Mouse (Mus musculus) c-Kit-positive CD71-positive TER-119-negative erythroid progenitor cells, embryonic 14.5 days (primary cell): Measurements from ENCODE around the gene Gm4871.
"Not testable (repeated sequence)": the region's sequence is repeated elsewhere in the genome, so short reads cannot be mapped to it uniquely, and the experiment has no call there.

Source experiments
- DNase-seq: peaks from one replicate; pipeline ENCODE4 v3.0.0-alpha.2; 2013; ENCODE audit warnings: low read depth

Gene Gm4871

DNA sequence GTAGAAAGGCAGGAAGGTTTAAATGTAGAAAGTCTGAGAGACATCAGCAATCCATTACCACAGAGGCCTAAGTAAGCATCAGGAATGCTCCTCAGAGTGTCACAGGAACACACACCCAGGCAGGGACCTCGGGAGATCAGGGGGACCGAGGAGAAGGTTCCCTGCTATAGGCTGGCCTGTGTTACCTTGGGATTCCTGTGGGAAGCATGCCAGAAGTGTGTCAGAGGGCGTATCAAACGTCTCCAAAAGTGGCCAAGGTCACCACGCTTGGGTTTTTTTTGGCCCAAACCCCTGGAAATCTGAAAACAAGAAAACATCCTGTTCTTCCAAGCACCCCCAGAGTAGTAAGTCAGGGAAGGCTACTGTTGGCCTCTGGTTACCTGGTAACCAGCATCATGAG lies at the start of gene Gm4871:
TSS of gene Gm4871 (minus strand) at position 364 of the 400 bp plus-strand sequence.
- not testable (repeated sequence) for DNase-seq

DNA sequence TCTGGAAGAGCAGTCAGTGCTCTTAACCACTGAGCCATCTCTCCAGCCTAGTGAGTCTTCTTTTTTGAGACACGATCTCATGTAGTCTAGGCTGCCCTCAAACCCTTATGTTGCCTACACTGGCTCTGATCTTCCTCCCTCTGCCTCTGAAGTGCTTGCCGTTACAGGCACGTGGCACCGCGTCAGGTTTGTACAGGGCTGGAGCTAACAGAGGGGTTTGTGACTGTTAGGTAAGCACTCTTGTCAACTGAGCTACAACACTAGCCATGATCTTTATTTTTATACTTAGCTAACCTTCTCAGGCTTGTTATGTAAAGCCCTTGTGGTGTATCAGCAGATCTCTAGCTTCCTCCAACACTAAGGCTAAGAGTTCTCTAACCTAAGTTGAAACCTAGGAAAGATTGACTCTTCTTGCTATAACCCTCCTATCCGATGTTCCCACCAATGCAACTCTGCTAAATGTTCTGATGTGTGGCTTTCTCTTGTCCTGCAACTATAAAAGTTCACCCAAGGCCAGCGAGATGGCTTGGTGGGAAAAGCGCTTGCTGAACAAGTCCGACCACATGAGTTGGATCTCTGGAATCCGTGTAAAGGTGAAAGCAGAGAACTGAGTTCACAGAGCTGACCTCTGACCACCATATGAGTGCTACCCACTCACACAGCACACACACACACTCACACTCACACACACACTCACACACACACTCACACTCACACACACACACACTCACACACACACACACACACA lies 49.5 kb upstream of the Gm4871 start:
- no peak for DNase-seq

DNA sequence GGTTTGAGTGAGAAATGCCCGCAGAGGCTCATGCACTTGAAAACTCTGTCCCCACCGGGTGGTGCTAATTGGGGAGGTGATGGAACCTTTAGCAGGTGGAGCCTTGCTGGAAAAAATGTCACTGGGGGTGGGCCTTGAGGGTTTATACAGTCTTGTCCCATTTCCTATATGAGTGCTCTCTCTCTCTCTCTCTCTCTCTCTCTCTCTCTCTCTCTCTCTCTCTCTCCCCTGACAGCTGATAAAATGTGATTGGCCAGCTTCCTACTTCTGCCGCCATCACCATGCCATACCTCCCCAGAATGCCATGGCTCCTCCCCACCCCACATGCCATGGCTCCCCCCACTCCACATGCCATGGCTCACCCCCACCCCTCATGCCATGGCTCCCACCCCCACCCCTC lies 42.5 kb upstream of the Gm4871 start:
- DNase-seq = no peak

DNA sequence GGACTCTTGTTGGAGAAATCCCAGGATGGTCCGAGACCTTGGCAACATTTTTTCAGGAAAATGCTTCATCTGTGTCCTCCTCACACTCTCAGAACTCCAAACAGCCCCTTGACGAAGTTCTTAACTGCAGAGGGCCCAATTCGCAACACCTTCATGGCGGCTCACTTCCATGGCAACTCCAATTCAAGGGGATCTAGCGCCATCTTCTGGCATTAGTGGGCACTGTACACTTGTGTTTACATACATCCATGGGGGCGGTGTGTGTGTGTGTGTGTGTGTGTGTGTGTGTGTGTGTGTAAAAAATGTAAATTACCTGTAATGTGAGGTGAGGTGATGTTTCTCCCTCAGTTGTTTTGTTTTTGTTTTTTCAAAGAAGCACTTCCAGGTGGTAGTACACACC lies 38.8 kb upstream of the Gm4871 start:
- peak; percentile 52 for DNase-seq

DNA sequence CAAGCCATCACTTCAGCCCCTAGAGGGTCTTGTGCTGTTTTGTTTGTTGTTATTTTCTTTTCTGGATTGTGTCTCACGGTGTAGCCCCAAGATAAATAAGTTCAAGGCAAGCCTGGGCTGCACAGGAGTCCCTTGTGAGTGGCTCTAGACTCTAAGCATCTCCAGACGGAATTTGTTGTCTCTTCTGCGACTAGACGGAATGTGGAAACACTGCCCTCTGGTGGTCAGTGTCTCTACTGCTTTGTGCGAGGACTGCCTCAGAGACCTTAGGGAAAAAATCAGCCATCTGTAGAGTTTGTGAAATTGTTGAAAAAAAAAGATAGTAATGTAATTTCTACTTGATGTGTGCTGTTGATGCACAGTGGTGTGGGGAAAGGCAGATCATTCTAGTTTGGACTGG lies 37.2 kb upstream of the Gm4871 start:
- peak; percentile 61 for DNase-seq

DNA sequence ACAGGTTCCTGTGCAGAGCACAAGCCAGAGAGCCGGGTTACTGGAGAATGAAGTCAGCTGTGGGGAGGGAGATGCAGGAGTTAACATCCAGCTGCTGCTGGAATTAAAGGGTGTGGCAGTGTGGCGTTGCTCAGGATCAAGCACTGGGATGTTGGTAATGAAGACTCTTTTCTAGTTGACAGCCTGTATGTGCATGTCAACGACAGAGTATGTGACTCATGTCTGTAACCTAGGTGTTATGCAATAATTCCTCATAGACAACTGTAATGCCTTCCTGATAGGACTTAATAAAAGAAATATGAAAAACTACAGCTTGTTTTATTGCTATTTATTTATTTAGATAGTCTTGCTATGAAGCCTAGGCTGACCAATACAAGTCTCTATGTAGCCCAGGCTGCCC lies 36.3 kb upstream of the Gm4871 start:
- no peak for DNase-seq

DNA sequence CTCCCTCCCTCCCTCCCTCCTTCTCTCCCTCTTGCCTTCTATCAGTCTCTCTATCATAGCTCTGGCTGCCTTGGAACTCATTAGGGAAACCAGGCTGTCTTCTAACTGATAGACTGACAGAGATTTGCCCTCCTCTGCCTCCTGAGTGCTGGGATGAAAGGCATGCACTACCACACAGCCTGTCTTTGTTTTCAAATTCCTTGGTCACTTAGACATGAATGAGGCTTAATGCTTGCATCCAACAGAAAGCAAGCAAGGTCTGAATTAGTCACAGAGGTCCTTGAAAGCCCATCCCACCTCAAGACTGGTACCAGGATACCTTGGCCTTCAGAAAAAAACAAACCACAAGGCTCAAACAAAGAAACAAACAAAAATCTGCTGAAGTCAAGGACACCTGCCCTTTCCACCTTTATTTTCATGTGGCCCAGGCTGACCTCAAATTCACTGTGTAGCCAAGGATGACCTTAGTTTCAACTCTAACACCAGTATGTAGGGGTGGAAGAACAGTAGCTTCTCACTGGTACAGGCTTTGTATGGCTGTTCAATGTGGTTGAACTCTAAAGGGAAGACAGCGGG lies 32.3 kb upstream of the Gm4871 start:
- DNase-seq = no peak

DNA sequence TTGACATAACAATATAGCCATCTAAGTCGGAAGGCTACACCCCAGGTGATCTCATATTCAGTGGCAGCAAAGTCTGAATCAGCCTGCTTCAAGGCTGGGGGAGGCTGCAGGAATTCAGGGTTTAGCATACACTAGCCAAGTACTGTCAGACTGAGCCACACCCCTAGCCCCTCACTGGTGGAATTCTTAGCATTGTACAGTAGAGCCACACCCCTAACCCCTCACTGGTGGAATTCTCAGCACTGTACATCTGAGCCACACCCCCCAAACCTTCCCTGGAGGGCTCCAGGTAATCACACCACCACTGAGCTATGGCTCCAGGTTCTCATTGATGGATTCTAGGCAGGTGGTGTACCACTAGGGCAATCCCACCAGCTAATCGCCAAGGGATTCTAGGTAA lies 27.0 kb upstream of the Gm4871 start:
- DNase-seq = no peak

DNA sequence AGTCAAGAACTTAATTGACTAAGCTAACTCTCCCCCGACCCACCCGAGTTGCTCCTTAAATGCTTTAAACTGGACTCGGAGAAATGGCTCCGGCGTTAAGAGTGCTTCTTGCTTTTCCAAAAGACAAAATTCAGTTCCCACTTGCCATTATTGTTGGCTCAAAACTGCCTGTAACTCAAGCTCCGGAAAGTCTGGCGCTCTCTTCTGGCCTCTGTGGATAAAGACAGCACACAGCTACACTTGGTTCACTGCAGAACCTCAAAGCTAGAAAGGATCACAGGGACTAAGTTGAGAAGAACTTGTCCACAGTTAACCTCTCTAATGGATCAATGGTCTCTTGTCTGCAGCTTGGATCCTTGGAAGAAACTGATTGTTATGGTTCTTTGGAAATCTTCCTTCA lies 26.2 kb upstream of the Gm4871 start:
- DNase-seq = no peak

DNA sequence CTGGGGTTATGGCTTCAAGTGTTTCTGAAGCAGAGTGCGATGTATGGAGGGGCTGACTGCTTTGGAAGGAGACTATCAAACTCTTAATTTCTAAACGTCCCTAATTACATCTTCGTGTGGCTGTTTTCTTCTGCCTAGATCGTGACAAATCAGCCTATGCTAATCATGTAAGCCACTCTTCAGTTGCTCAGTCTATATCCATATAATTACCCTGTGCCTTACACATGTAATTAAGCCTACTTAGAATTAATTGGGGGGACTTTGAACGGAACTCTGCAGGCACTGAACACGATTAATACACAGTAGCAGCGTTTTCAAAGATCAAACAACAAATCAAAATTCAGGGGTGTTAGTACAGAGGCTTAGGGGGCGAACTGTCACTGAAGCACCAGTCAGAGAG lies 25.4 kb upstream of the Gm4871 start:
- DNase-seq = no peak

DNA sequence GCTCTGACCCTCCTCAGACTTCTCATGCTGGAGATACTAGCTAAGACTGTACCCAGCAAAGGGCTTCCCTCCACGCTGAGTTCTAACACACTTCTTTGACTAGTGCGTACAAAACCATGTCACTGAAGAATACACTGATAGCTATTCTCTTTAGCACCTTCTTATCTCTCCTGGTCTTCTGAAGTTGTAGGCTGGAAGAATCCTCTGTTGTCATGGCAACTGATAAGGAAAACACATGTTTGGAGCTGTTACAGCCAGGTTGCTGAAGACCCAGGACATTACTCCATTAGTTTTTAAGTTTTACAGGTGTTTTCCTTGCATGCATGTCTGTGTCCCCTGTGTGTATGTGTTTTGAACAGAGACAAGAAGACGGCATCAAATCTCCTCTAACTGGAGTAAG lies 21.6 kb upstream of the Gm4871 start:
- DNase-seq = peak; percentile 33

DNA sequence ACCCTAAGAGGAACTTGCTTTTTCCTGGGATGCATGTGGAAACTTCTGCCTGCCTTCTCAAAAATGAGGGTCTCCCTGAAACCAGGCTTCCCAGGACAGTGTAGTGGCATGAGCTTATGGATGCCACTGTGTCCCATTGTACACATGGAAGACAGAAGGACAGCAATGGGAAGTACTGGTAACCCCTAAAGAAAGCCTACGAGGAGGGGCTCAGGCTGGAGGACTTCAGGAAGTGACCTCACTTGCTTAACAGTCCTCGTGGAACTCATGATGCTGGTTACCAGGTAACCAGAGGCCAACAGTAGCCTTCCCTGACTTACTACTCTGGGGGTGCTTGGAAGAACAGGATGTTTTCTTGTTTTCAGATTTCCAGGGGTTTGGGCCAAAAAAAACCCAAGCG lies 10.1 kb upstream of the Gm4871 start, which contains the start of gene 1700018F24Rik:
TSS of gene 1700018F24Rik (plus strand) at position 301 of the 400 bp plus-strand sequence.
- not testable (repeated sequence) for DNase-seq

DNA sequence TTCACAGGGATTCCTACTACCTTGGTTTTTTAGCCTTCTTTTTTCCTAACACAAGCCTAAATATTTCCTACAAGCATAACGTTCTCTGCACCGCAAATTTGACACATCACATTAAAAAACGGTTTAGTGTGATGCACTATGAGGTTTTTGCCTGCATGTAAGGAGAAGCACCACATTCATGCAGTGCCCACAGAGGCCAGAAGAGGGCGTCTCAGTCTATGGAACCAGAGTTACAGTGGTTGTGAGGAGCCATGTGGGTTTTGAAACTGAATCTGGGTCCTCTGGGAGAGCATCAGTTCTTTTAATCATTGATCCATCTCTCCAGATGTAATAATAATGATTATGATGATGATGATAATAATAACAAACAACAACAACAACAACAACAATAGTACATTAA lies 9.1 kb upstream of the Gm4871 start:
- peak; percentile 22 for DNase-seq

DNA sequence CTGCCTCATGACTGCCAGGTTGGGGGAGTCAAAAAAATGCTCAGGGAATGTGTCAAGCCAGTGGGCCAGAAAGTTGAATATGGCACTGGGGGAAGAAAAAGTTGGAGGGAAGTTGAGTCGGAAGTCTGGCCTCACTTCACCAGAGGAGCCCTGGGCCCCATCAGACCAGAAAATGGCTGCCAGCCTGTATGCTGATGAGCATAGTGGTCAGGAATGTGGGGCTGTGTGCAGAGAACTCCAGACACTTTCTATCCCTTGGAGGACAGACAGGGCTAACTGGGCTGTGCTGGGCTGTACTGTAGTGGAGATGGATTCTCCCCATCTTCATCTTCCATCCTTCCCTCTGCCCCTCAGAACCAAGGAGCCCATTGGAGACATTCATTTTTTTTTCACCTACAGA lies 2.1 kb downstream of the Gm4871 start:
- DNase-seq = not testable (repeated sequence)

DNA sequence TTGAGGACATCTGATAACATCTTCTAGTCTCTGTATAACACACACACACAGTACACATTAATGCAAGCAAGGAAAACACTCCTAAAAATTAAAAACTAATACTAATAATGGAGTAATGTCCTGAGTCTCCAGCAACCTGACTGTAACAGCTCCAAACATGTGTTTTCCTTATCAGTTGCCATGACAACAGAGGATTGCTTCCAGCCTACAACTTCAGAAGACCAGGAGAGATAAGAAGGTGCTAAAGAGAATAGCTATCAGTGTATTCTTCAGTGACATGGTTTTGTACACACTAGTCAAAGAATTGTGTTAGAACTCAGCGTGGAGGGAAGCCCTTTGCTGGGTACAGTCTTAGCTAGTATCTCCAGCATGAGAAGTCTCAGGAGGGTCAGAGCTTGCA lies 11.8 kb downstream of the Gm4871 start:
- DNase-seq = peak; percentile 19

DNA sequence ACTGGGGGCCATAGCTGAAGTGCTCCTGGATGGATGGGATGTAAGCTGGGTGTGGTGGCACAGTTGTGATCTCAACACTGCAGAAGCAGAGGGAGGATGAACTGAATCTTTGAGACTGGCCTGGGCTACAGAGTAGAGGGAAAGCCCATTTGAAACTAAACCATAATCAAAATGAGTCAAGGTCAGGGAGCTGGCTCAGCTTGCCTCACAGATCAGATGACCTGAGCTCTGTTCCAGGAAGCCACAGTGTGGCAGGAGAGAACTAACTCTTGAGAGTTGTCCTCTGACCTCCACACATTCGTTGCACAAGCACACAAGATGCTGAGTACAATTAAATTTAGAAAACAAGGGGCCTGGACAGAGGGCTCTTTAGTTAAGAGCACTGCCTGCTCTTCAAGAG lies 12.3 kb downstream of the Gm4871 start:
- DNase-seq = not testable (repeated sequence)

DNA sequence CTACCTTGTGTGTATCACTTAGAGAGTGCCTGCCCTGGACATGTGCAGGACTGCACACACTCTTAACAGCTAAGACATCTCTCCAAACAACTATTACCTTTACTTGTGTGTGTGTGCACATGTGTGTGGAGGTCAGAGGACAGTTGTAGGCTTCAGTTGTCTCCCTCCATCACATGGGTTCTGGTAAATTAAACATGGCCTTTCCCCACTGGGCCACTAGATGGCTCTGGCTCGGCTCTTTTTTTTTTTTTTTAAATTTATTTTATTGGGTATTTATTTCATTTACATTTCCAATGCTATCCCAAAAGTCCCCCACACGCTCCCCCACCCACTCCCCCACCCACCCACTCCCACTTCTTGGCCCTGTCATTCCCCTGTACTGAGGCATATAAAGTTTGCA lies 15.8 kb downstream of the Gm4871 start:
- DNase-seq = not testable (repeated sequence)

DNA sequence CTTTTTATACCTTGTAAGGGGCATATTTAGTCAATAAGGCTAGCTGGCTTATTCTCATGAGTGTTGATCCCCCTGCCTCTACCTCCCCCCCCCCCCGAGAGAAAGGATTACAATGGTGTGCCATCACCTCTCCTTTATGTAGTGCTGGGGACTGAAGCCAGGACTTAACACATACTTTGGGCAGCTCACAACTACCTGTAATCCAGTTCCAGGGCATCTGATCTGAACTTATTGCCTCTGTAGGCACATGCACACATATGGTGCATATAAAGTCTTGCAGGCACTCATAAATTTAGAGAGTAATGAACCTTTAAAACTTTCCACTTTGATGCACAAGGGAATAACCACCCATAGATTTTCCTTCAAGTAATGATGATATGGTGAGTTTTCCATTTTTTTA lies 18.3 kb downstream of the Gm4871 start:
- no peak for DNase-seq

DNA sequence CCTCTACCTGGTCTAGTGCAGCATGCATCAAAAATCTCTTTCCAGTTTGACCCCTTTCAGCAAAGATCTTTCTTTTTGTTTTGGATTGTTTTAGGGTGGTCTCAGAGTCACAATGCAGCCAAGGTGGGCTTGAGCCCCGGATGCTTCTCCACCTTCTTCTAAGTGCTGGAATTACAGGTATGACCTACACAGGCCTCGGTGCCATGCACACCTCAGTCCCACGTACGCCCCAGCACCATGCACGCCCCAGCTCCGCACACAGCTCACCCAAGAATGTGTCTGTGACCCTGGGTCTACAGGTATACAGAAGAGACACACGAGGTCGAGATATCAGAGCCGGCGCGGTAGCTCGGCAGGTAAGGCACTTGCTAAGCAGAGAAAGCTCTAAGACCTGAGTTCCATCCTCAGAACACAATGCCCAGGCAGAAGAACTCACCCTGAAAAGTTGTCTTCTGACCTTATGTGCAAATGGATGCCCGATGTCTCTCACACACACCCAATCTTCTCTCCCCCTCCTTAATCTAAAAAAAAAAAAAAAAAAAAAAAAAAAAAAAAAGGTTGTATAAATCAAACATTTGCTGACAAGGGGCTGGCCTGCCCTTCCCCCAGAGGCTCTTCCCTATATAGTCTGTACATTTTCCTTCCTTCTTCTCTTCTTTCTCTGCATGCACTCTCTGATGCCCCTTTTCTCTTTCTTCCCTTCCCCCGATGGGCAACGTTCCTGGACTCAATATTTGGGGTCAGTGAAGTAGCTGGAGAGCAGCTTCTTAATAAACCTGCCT lies 23.5 kb downstream of the Gm4871 start:
- DNase-seq = no peak

DNA sequence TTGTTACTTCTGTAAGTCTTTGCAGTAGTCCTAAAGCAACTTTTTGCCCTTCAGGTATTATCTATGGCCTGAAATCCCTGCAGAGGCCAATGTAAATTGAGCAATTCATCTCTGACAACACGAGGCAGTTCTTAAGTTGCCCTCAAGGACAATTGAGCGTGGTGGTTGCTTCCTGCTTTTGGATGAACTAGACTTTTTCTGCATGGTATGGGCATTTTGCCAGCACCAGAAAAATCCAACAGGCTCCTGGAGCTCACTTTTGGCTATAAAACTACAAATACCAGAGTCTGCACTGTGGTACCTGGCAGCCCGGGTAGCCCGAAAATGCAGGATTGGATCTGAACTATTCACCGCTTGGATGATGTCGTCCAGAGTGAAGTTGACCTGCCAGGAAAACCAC lies 27.0 kb downstream of the Gm4871 start:
- DNase-seq = no peak

DNA sequence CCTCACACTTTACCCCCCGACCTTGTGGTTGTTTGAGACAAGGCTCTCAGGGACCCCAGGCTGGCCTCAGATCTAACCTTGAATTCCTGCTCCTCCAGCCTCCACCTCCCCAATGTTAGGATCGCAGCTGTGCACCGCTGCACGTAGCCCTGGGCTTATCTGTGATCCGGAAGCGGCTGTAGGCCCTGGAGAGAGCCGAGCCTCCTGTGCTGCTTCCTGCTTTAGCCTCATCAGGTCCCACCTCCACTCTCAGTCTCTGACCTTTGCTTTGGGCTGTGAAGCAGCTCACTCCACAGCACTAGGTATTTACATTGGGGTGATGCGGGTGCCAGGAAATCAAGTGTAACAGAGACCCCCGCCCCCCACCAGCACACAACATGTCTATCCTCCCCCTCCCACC lies 28.1 kb downstream of the Gm4871 start:
- no peak for DNase-seq

DNA sequence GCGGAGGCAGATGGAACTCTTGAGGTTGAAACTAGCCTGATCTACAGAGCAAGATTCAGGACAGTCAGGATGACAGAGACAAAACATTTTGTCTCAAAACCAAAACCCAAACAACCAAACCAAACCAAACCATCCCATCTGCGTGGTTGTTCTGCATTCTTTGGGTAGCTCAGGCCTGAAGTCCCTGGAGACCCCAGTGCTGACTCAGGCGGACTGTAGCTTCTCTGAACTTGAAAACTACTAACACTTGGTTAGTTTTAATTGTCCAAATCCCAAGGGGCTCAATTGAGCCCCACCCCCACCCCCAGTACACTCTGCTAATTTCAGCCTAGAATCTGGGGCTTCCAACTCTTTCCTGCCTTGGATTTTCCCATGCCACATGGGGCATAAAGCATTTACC lies 29.2 kb downstream of the Gm4871 start:
- no peak for DNase-seq

DNA sequence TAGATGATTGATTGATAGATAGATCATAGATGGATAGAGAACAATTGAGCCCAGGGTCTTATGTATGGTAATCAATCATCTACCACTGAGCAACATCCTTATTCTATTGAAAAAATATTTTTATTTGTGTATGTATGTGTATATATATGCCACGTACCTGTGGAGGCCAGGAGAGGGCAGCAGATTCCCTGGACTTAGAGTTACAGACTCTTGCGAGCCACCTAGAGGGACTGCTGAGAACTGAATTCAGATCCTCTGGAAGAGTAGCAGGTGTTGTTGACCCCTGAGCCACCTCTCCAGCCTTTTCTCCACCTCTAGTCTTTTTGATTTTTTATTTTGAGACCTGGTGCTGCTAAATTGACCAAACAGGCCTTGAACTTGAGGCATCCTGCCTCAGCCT lies 34.1 kb downstream of the Gm4871 start:
- DNase-seq = peak; percentile 43
